Mouse (Mus musculus): ENCODE measurements around the gene Atf6. TPM values are rescaled to one million over a fixed set of nuclear protein-coding genes. Genes with fewer than 3 reads are reported as not detected.
A peak's percentile ranks its signal among the peaks of the same experiment; 100 is the strongest.

Atf6 gene
- polyA plus RNA-seq, 1 experiment from 2014 or later: 6.0 TPM

GRCm38 (mm10) chr1:170657228-170657521, 210.4 kb downstream of the Atf6 start:
- no peak overlapping the region for H3K4me3 ChIP-seq (ENCODE audit: low read depth, low read length)
- no peak for ATAC-seq
- 62% methylated on average over 2 of the region's 2 CpGs for WGBS (ENCODE audit: insufficient replicate concordance)

DNA sequence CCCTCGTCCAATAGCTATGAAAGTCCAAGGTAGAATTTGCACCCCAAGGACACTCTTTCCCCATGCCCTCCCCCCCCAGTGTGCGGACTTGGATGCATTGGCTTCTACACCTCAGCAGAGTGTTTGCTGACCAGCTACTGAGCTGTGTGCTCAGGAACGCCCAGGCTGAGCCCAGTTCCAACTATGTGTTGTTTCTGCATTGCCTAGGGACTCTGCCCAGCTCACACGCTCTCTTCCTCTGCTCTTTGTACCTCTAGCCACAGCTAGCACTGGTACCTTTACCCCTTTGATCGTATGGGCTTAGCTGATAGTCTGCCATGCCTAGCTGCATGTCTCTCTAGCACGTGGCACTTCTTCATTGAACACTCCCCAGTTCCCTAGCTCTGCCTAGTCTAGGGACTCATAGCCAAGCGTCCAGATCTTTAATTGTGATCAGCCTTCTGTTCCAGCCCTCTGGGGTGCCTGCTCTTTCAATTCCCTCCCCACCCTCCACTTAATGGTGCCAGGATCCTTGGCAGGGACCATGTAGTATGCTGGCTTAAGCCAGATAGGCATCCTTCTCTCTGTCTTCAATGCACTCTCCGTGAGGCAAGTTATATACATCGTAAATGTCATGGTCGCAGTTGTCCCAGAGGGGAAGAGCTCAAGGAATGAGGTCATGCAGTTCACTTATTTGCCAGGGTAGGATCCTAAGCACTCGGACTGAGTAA, 210.9 kb downstream of the Atf6 start:
- ATAC-seq (peak; percentile 85), DNase-seq (no peak)
- 62% methylated on average over 11 of the region's 11 CpGs for WGBS (ENCODE audit: insufficient replicate concordance)
- Histone ChIP-seq H3K4me1 (ENCODE audit: insufficient read depth) (no peaks in the 10 kb centered on the region), H3K9me3 (ENCODE audit: low read length) (no peaks in the 10 kb centered on the region), H3K4me2 (ENCODE audit: low read depth, low read length) (no peak overlapping the region), H3K4me3 (ENCODE audit: low read depth, low read length) (no peak overlapping the region), H3K36me3 (replicated peaks; ENCODE audit: insufficient read depth, low read length) (no peaks in the 10 kb centered on the region), H3K27me3 (ENCODE audit: insufficient read depth, low read length) (no peaks in the 10 kb centered on the region), H3K9ac (replicated peaks) (no peak overlapping the region), H3K27ac (ENCODE audit: low read depth) (no peak overlapping the region)
- TF ChIP-seq EP300 (IDR thresholded peaks at IDR 0.05; ENCODE audit: low read depth): no peak
- no peak for TF ChIP-seq CTCF (IDR thresholded peaks at IDR 0.05; ENCODE audit: low read depth)

More at GRCm38 (mm10) chr1:170657228-170657521, 210.4 kb downstream of the Atf6 start:
- no peaks in the 10 kb centered on the region for H3K36me3 ChIP-seq (replicated peaks; ENCODE audit: insufficient read depth, low read length)
- no peak for DNase-seq
- H3K9me3 ChIP-seq (ENCODE audit: low read length): no peaks in the 10 kb centered on the region
- no peaks in the 10 kb centered on the region for H3K4me1 ChIP-seq (ENCODE audit: insufficient read depth)
- no peak overlapping the region for H3K27ac ChIP-seq (ENCODE audit: low read depth)
- no peak overlapping the region for H3K9ac ChIP-seq (replicated peaks)
- H3K4me2 ChIP-seq (ENCODE audit: low read depth, low read length): no peak overlapping the region
- H3K27me3 ChIP-seq (ENCODE audit: insufficient read depth, low read length): no peaks in the 10 kb centered on the region
- TF ChIP-seq EP300 (IDR thresholded peaks at IDR 0.05; ENCODE audit: low read depth) (no peak), CTCF (IDR thresholded peaks at IDR 0.05; ENCODE audit: low read depth) (no peak)

- no peak overlapping the region for H3K27ac ChIP-seq (ENCODE audit: low read depth)
- no peaks in the 10 kb centered on the region for H3K4me1 ChIP-seq (ENCODE audit: insufficient read depth)
- H3K4me3 ChIP-seq (ENCODE audit: low read depth, low read length): no peak overlapping the region
- WGBS (ENCODE audit: insufficient replicate concordance): 71% methylated on average over 5 of the region's 5 CpGs
- H3K9me3 ChIP-seq (ENCODE audit: low read length): no peaks in the 10 kb centered on the region
- TF ChIP-seq EP300 (IDR thresholded peaks at IDR 0.05; ENCODE audit: low read depth) (no peak), CTCF (IDR thresholded peaks at IDR 0.05; ENCODE audit: low read depth) (no peak)
- no peaks in the 10 kb centered on the region for H3K27me3 ChIP-seq (ENCODE audit: insufficient read depth, low read length)
- no peaks in the 10 kb centered on the region for H3K36me3 ChIP-seq (replicated peaks; ENCODE audit: insufficient read depth, low read length)
- ATAC-seq: no peak
- DNase-seq: no peak
- no peak overlapping the region for H3K9ac ChIP-seq (replicated peaks)
- no peak overlapping the region for H3K4me2 ChIP-seq (ENCODE audit: low read depth, low read length)
Observed at GRCm38 (mm10) chr1:170655280-170655917, 212.2 kb downstream of the Atf6 start.

Other genes with a start within 250 kb of the Atf6 start
- gene Olfml2b, start 223.2 kb downstream of the Atf6 start, polyA plus RNA-seq (2015; fragmentation: Nextera tagmentation; extraction: Ambion mirVana): 2.3 and 2.9 TPM in 2 replicates
- gene Gm26620, start 17.3 kb upstream of the Atf6 start, polyA plus RNA-seq (2015; fragmentation: Nextera tagmentation; extraction: Ambion mirVana): 0.97 and 1.7 TPM in 2 replicates
- 26.1 and 29.1 TPM in 2 replicates for gene Dusp12, start 17.8 kb upstream of the Atf6 start, polyA plus RNA-seq (2015; fragmentation: Nextera tagmentation; extraction: Ambion mirVana)
- gene Fcrlb, start 45.2 kb upstream of the Atf6 start, polyA plus RNA-seq (2015; fragmentation: Nextera tagmentation; extraction: Ambion mirVana): 0.36 and 0.41 TPM in 2 replicates
- gene Fcrla, start 59.8 kb upstream of the Atf6 start, polyA plus RNA-seq (2015; fragmentation: Nextera tagmentation; extraction: Ambion mirVana): 9.0 and 10.4 TPM in 2 replicates
- 18.0 and 18.7 TPM in 2 replicates for gene Fcgr2b, start 108.8 kb upstream of the Atf6 start, polyA plus RNA-seq (2015; fragmentation: Nextera tagmentation; extraction: Ambion mirVana)
- gene Fcgr4, start 151.1 kb upstream of the Atf6 start, polyA plus RNA-seq (2015; fragmentation: Nextera tagmentation; extraction: Ambion mirVana): 9.4 and 9.7 TPM in 2 replicates
- 40.3 and 41.8 TPM in 2 replicates for gene Fcgr3, start 197.2 kb upstream of the Atf6 start, polyA plus RNA-seq (2015; fragmentation: Nextera tagmentation; extraction: Ambion mirVana)
- 0.90 and 1.5 TPM in 2 replicates for gene Cfap126, start 246.1 kb upstream of the Atf6 start, polyA plus RNA-seq (2015; fragmentation: Nextera tagmentation; extraction: Ambion mirVana)

Data from liver, postnatal 0 days (tissue).